ENCODE assay signal across 8 mouse cellular contexts in genomic region chr16:18775621-18776555, GRCm38 (mm10). TPM values are rescaled to one million over a fixed set of nuclear protein-coding genes. Genes with fewer than 3 reads are reported as not detected.
A peak's percentile ranks its signal among the peaks of the same experiment; 100 is the strongest.
DNase-seq lines count a peak whose midpoint lies in the region; ATAC-seq lines count a peak whose summit lies in the region.

No protein-coding gene starts in this region.

- peaks cover 3% of the 10 kb centered on the region; the same call in 1 of the 2 replicates for H3K36me3 ChIP-seq in heart, embryonic 11.5 days (ENCODE audit: control insufficient read depth, insufficient read depth, low read length)

- no peak for ATAC-seq in heart, embryonic 11.5 days (replicated peaks; ENCODE audit: insufficient number of reproducible peaks, low FRiP score, low TSS enrichment)
- ATAC-seq in erythroblast, adult 5-6 weeks (replicated peaks; ENCODE audit: low FRiP score, poor library complexity, severe bottlenecking): no peak
- ATAC-seq in cerebellum, adult (ENCODE audit: insufficient number of reproducible peaks, low FRiP score, low TSS enrichment): no peak

- H3K27ac ChIP-seq in heart, embryonic 11.5 days (ENCODE audit: low read depth, low read length): 0 out of 2 replicates have a peak overlapping the region, but pooled peaks have one; percentile 6

- H3K9me3 ChIP-seq in heart, embryonic 11.5 days (replicated peaks; ENCODE audit: control insufficient read depth, low read length): no peaks in the 10 kb centered on the region

- H3K27me3 ChIP-seq in heart, embryonic 11.5 days (ENCODE audit: control insufficient read depth, insufficient read depth, low read length): peaks cover 46% of the 10 kb centered on the region

- peak overlapping the region; percentile 38 for H3K4me3 ChIP-seq in heart, embryonic 11.5 days (ENCODE audit: low read depth, low read length)

- H3K9ac ChIP-seq in heart, embryonic 11.5 days (ENCODE audit: low read depth, low read length): no peak overlapping the region

- peak; percentile 3 for DNase-seq in embryo, embryonic 10.5 days (ENCODE audit: low spot score)
- DNase-seq in embryo, embryonic 10 days (ENCODE audit: low spot score): no peak
- DNase-seq in kidney, postnatal 14 days: peak; percentile 56
- peak; percentile 72 to 87 for DNase-seq in lung, postnatal 4 days
- DNase-seq in right cerebral cortex, postnatal 25 days: no peak

- peak overlapping the region; percentile 76 for H3K4me2 ChIP-seq in heart, embryonic 11.5 days

- WGBS in heart, embryonic 11.5 days (ENCODE audit: insufficient replicate concordance): 38% methylated on average over 18 of the region's 18 CpGs

- peaks cover 16% of the 10 kb centered on the region for H3K4me1 ChIP-seq in heart, embryonic 11.5 days (ENCODE audit: control insufficient read depth, insufficient read depth, low read length)

RNA-seq across cellular contexts. Expression of gene Cldn5, which starts 0.8 kb away (rescaled TPM):
- 4.4 and 6.6 TPM in 2 replicates for polyA plus RNA-seq in heart, embryonic 11.5 days (2014; fragmentation: Nextera tagmentation; extraction: Ambion mirVana)
- total RNA-seq in erythroblast, adult 5-6 weeks (2015; ENCODE audit: low replicate concordance): not detected in 2 replicates
- not detected in 2 replicates for total RNA-seq in erythroblast, adult 5-6 weeks (2017; ENCODE audit: low replicate concordance)

RNA-seq across cellular contexts. Expression of gene Ufd1, which starts 35.7 kb away (rescaled TPM):
- polyA plus RNA-seq in heart, embryonic 11.5 days (2014; fragmentation: Nextera tagmentation; extraction: Ambion mirVana): 63.6 and 70.5 TPM in 2 replicates
- total RNA-seq in erythroblast, adult 5-6 weeks (2015; ENCODE audit: low replicate concordance): 26.1 and 27.3 TPM in 2 replicates
- total RNA-seq in erythroblast, adult 5-6 weeks (2017; ENCODE audit: low replicate concordance): 32.5 and 54.9 TPM in 2 replicates

RNA-seq across cellular contexts. Expression of gene Cdc45, which starts 35.9 kb away (rescaled TPM):
- polyA plus RNA-seq in heart, embryonic 11.5 days (2014; fragmentation: Nextera tagmentation; extraction: Ambion mirVana): 39.7 and 41.5 TPM in 2 replicates
- total RNA-seq in erythroblast, adult 5-6 weeks (2015; ENCODE audit: low replicate concordance): 21.7 and 23.6 TPM in 2 replicates
- 28.5 and 33.2 TPM in 2 replicates for total RNA-seq in erythroblast, adult 5-6 weeks (2017; ENCODE audit: low replicate concordance)

Comparison
In these comparisons a context has a peak if more than half of its experiments do, and no peak if none do; other contexts are left out.
1. DNase-seq: peak in embryo, embryonic 10.5 days (single experiment), kidney, postnatal 14 days (single experiment) and lung, postnatal 4 days (2 of 2); none in embryo, embryonic 10 days (single experiment) and right cerebral cortex, postnatal 25 days (single experiment).